Mouse (Mus musculus): ENCODE data around the gene Manbal. TPM values are rescaled to one million over a fixed set of nuclear protein-coding genes. Genes with fewer than 3 reads are reported as not detected.

The Manbal gene
- polyA plus RNA-seq, 1 experiment from 2014 or later = 54.0 TPM

- no peaks in the 10 kb centered on the region for H3K36me3 ChIP-seq (ENCODE audit: control insufficient read depth, insufficient read depth)
- H3K4me3 ChIP-seq (ENCODE audit: low read length) = no peak overlapping the region
- no peaks in the 10 kb centered on the region for H3K27me3 ChIP-seq (ENCODE audit: control insufficient read depth, insufficient read depth, low read length)
- no peak for ATAC-seq (replicated peaks; ENCODE audit: extremely low read depth, insufficient read depth, low FRiP score)
- H3K9ac ChIP-seq (ENCODE audit: low read length) = no peak overlapping the region
- no peak overlapping the region for H3K4me2 ChIP-seq (ENCODE audit: low read depth, low read length)
- no peaks in the 10 kb centered on the region for H3K9me3 ChIP-seq (replicated peaks; ENCODE audit: control insufficient read depth, low read length)
- peaks cover 30% of the 10 kb centered on the region for H3K4me1 ChIP-seq (ENCODE audit: control insufficient read depth, insufficient read depth, low read length)
- H3K27ac ChIP-seq (ENCODE audit: low read length) = no peak overlapping the region
- WGBS = 67% methylated on average over 5 of the region's 5 CpGs
These were observed 64.5 kb downstream of the Manbal start for GRCm38 (mm10) chr2:157431912-157432311.

- Histone ChIP-seq H3K27me3 (ENCODE audit: control insufficient read depth, insufficient read depth, low read length) (no peaks in the 10 kb centered on the region), H3K4me2 (ENCODE audit: low read depth, low read length) (no peak overlapping the region), H3K36me3 (ENCODE audit: control insufficient read depth, insufficient read depth) (no peaks in the 10 kb centered on the region), H3K4me3 (ENCODE audit: low read length) (no peak overlapping the region), H3K9ac (ENCODE audit: low read length) (peak overlapping the region; percentile 38; the same call in 1 of the 2 replicates), H3K9me3 (replicated peaks; ENCODE audit: control insufficient read depth, low read length) (no peaks in the 10 kb centered on the region), H3K4me1 (ENCODE audit: control insufficient read depth, insufficient read depth, low read length) (peaks cover 30% of the 10 kb centered on the region), H3K27ac (ENCODE audit: low read length) (peak overlapping the region; percentile 44)
- no peak for ATAC-seq (replicated peaks; ENCODE audit: extremely low read depth, insufficient read depth, low FRiP score)
- WGBS = 56% methylated on average over 9 of the region's 9 CpGs
These were observed 65.1 kb downstream of the Manbal start for GRCm38 (mm10) chr2:157432476-157432875.

- WGBS = 44% methylated on average over 9 of the region's 9 CpGs
- Histone ChIP-seq H3K27ac (ENCODE audit: low read length) (peak overlapping the region; percentile 60), H3K4me3 (ENCODE audit: low read length) (no peak overlapping the region), H3K9ac (ENCODE audit: low read length) (no peak overlapping the region; the same call in 1 of the 2 replicates), H3K36me3 (ENCODE audit: control insufficient read depth, insufficient read depth) (no peaks in the 10 kb centered on the region), H3K4me2 (ENCODE audit: low read depth, low read length) (no peak overlapping the region), H3K27me3 (ENCODE audit: control insufficient read depth, insufficient read depth, low read length) (no peaks in the 10 kb centered on the region), H3K4me1 (ENCODE audit: control insufficient read depth, insufficient read depth, low read length) (peaks cover 30% of the 10 kb centered on the region), H3K9me3 (replicated peaks; ENCODE audit: control insufficient read depth, low read length) (no peaks in the 10 kb centered on the region)
- no peak for ATAC-seq (replicated peaks; ENCODE audit: extremely low read depth, insufficient read depth, low FRiP score)
These were observed 66.6 kb downstream of the Manbal start for GRCm38 (mm10) chr2:157434041-157434440.

- peak; percentile 61 for ATAC-seq (replicated peaks; ENCODE audit: extremely low read depth, insufficient read depth, low FRiP score)
- no peaks in the 10 kb centered on the region for H3K9me3 ChIP-seq (replicated peaks; ENCODE audit: control insufficient read depth, low read length)
- WGBS = 20% methylated on average over 6 of the region's 6 CpGs
- peaks cover 30% of the 10 kb centered on the region for H3K4me1 ChIP-seq (ENCODE audit: control insufficient read depth, insufficient read depth, low read length)
- H3K27ac ChIP-seq (ENCODE audit: low read length) = peak overlapping the region; percentile 60
- no peak overlapping the region for H3K4me3 ChIP-seq (ENCODE audit: low read length)
- H3K4me2 ChIP-seq (ENCODE audit: low read depth, low read length) = no peak overlapping the region
- peak overlapping the region; percentile 27; the same call in 1 of the 2 replicates for H3K9ac ChIP-seq (ENCODE audit: low read length)
- no peaks in the 10 kb centered on the region for H3K36me3 ChIP-seq (ENCODE audit: control insufficient read depth, insufficient read depth)
- no peaks in the 10 kb centered on the region for H3K27me3 ChIP-seq (ENCODE audit: control insufficient read depth, insufficient read depth, low read length)
These were observed 67.1 kb downstream of the Manbal start for GRCm38 (mm10) chr2:157434497-157434896.

- ATAC-seq (replicated peaks; ENCODE audit: extremely low read depth, insufficient read depth, low FRiP score) = no peak
- Histone ChIP-seq H3K36me3 (ENCODE audit: control insufficient read depth, insufficient read depth) (peaks cover 8% of the 10 kb centered on the region), H3K4me2 (ENCODE audit: low read depth, low read length) (no peak overlapping the region), H3K27me3 (ENCODE audit: control insufficient read depth, insufficient read depth, low read length) (no peaks in the 10 kb centered on the region), H3K27ac (ENCODE audit: low read length) (no peak overlapping the region), H3K4me3 (ENCODE audit: low read length) (no peak overlapping the region), H3K9ac (ENCODE audit: low read length) (no peak overlapping the region), H3K4me1 (ENCODE audit: control insufficient read depth, insufficient read depth, low read length) (peaks cover 26% of the 10 kb centered on the region), H3K9me3 (replicated peaks; ENCODE audit: control insufficient read depth, low read length) (no peaks in the 10 kb centered on the region; the same call in 1 of the 2 replicates)
- WGBS = 74% methylated on average over 11 of the region's 11 CpGs
These were observed 69.1 kb downstream of the Manbal start for GRCm38 (mm10) chr2:157436496-157436895.

GRCm38 (mm10) chr2:157437123-157437522, 69.7 kb downstream of the Manbal start:
- Histone ChIP-seq H3K27ac (ENCODE audit: low read length) (no peak overlapping the region), H3K4me3 (ENCODE audit: low read length) (no peak overlapping the region), H3K9me3 (replicated peaks; ENCODE audit: control insufficient read depth, low read length) (no peaks in the 10 kb centered on the region; the same call in 1 of the 2 replicates), H3K36me3 (ENCODE audit: control insufficient read depth, insufficient read depth) (peaks cover 10% of the 10 kb centered on the region), H3K27me3 (ENCODE audit: control insufficient read depth, insufficient read depth, low read length) (no peaks in the 10 kb centered on the region), H3K4me2 (ENCODE audit: low read depth, low read length) (no peak overlapping the region), H3K4me1 (ENCODE audit: control insufficient read depth, insufficient read depth, low read length) (peaks cover 20% of the 10 kb centered on the region), H3K9ac (ENCODE audit: low read length) (no peak overlapping the region)
- no peak for ATAC-seq (replicated peaks; ENCODE audit: extremely low read depth, insufficient read depth, low FRiP score)
- 88% methylated on average over 3 of the region's 3 CpGs for WGBS

GRCm38 (mm10) chr2:157441363-157441762, 74.0 kb downstream of the Manbal start:
- Histone ChIP-seq H3K36me3 (ENCODE audit: control insufficient read depth, insufficient read depth) (peaks cover 10% of the 10 kb centered on the region), H3K9ac (ENCODE audit: low read length) (no peak overlapping the region), H3K4me1 (ENCODE audit: control insufficient read depth, insufficient read depth, low read length) (no peaks in the 10 kb centered on the region), H3K4me3 (ENCODE audit: low read length) (no peak overlapping the region), H3K9me3 (replicated peaks; ENCODE audit: control insufficient read depth, low read length) (no peaks in the 10 kb centered on the region; the same call in 1 of the 2 replicates), H3K27ac (ENCODE audit: low read length) (no peak overlapping the region), H3K4me2 (ENCODE audit: low read depth, low read length) (no peak overlapping the region), H3K27me3 (ENCODE audit: control insufficient read depth, insufficient read depth, low read length) (no peaks in the 10 kb centered on the region)
- 97% methylated on average over 1 of the region's 1 CpGs for WGBS
- no peak for ATAC-seq (replicated peaks; ENCODE audit: extremely low read depth, insufficient read depth, low FRiP score)

Other genes with a start within 250 kb of the Manbal start
- gene Samhd1, start 232.3 kb upstream of the Manbal start, polyA plus RNA-seq (2015; fragmentation: Nextera tagmentation; extraction: Ambion mirVana) = 15.3 and 17.0 TPM in 2 replicates
- gene Rbl1, start 163.1 kb upstream of the Manbal start, polyA plus RNA-seq (2015; fragmentation: Nextera tagmentation; extraction: Ambion mirVana) = 15.1 and 16.3 TPM in 2 replicates
- gene Rpn2, start 88.6 kb upstream of the Manbal start, polyA plus RNA-seq (2015; fragmentation: Nextera tagmentation; extraction: Ambion mirVana) = 159 and 178 TPM in 2 replicates
- gene Mroh8, start 88.0 kb upstream of the Manbal start, polyA plus RNA-seq (2015; fragmentation: Nextera tagmentation; extraction: Ambion mirVana) = 0.24 and 0.59 TPM in 2 replicates
- not detected in 2 replicates for gene Ghrh, start 20.1 kb upstream of the Manbal start, polyA plus RNA-seq (2015; fragmentation: Nextera tagmentation; extraction: Ambion mirVana)
- 5.7 and 6.9 TPM in 2 replicates for gene Src, start 50.9 kb downstream of the Manbal start, polyA plus RNA-seq (2015; fragmentation: Nextera tagmentation; extraction: Ambion mirVana)
- 41.5 and 80.2 TPM in 2 replicates for gene Nnat, start 192.5 kb downstream of the Manbal start, polyA plus RNA-seq (2015; fragmentation: Nextera tagmentation; extraction: Ambion mirVana)
- gene Blcap, start 203.7 kb downstream of the Manbal start, polyA plus RNA-seq (2015; fragmentation: Nextera tagmentation; extraction: Ambion mirVana) = 45.4 and 46.7 TPM in 2 replicates